28 mouse cellular contexts compared by ENCODE assay signal in the genomic region with DNA sequence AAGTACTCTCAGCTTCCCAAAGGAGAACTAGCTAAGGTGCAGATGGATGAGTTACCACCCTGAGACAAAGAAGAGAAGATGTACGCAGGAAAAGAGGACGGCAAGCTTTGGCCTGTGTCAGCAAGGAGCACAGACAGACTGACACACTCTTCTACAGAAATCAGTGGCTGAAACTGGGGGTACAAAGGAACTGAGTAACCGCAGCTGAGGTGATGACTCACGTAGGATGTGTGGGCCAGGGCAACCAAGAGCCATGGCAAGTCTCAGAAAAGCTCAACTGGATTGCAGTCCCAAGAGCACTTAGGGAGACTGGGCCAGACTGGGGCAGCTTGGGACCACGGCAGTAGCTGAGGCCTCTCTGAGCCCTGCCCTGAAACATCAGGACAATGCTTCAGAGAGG. TPM values are rescaled to one million over a fixed set of nuclear protein-coding genes. Genes with fewer than 3 reads are reported as not detected.
"Had no signal": no experiment of that assay in that cellular context is flagged by ENCODE, and none has a peak within 500 bp of the region (broad histone marks: within the 10 kb centered on the region; RNA-seq: fewer than 3 reads in every experiment).

No protein-coding gene starts in this region.

- H3K27ac ChIP-seq: heart, adult 2 months; heart, embryonic 13.5 days; heart, embryonic 15.5 days; hindbrain, embryonic 13.5 days; hindbrain, embryonic 15.5 days; hindbrain, postnatal 0 days; kidney, embryonic 15.5 days; kidney, postnatal 0 days; limb, embryonic 13.5 days; limb, embryonic 15.5 days; liver, embryonic 13.5 days; liver, embryonic 15.5 days had no signal

- DNase-seq: gastrocnemius, postnatal 14 days; gastrocnemius, postnatal 36 days; heart, adult 11 months; heart, adult 2 months; heart, postnatal 14 days; heart, postnatal 36 days; kidney, adult 11 months; kidney, adult 2 months; kidney, adult 9 months; kidney, postnatal 14 days; kidney, postnatal 36 days; layer of hippocampus, adult 9-11 months; left cerebral cortex, postnatal 4 days; liver, embryonic 13.5 days had no signal

- ATAC-seq: hindbrain, postnatal 0 days; intestine, embryonic 16.5 days had no signal

- H3K4me2 ChIP-seq: heart, embryonic 11.5 days; heart, embryonic 13.5 days; heart, embryonic 15.5 days; hindbrain, embryonic 13.5 days; hindbrain, embryonic 15.5 days; kidney, embryonic 15.5 days; limb, embryonic 13.5 days; limb, embryonic 15.5 days; liver, embryonic 11.5 days; liver, embryonic 13.5 days; liver, embryonic 15.5 days had no signal

- H3K9ac ChIP-seq: heart, embryonic 13.5 days; heart, embryonic 15.5 days; hindbrain, embryonic 13.5 days; hindbrain, embryonic 15.5 days; kidney, embryonic 15.5 days; limb, embryonic 13.5 days; limb, embryonic 15.5 days; liver, embryonic 13.5 days; liver, embryonic 15.5 days had no signal

- H3K4me1 ChIP-seq: kidney, embryonic 15.5 days; liver, embryonic 13.5 days; liver, embryonic 15.5 days had no signal

- H3K36me3 ChIP-seq: heart, embryonic 13.5 days; heart, embryonic 15.5 days; hindbrain, embryonic 13.5 days; hindbrain, embryonic 15.5 days; kidney, embryonic 15.5 days; limb, embryonic 13.5 days; limb, embryonic 15.5 days; liver, embryonic 13.5 days; liver, embryonic 15.5 days had no signal

- H3K4me3 ChIP-seq: heart, adult 2 months; heart, embryonic 13.5 days; heart, embryonic 15.5 days; hindbrain, embryonic 13.5 days; hindbrain, embryonic 15.5 days; kidney, embryonic 15.5 days; limb, embryonic 13.5 days; limb, embryonic 15.5 days; liver, embryonic 13.5 days; liver, embryonic 15.5 days had no signal

- H3K9me3 ChIP-seq: heart, embryonic 13.5 days; heart, embryonic 15.5 days; hindbrain, embryonic 13.5 days; hindbrain, embryonic 15.5 days; kidney, embryonic 15.5 days; limb, embryonic 13.5 days; limb, embryonic 15.5 days; liver, embryonic 13.5 days; liver, embryonic 15.5 days had no signal

- H3K27me3 ChIP-seq: heart, embryonic 13.5 days; heart, embryonic 15.5 days; hindbrain, embryonic 13.5 days; hindbrain, embryonic 15.5 days; kidney, embryonic 15.5 days; limb, embryonic 13.5 days; limb, embryonic 15.5 days; liver, embryonic 13.5 days; liver, embryonic 15.5 days had no signal

RNA-seq across cellular contexts. Expression of a gene that starts 53.6 kb away (rescaled TPM):
- total RNA-seq: hematopoietic stem cell, adult 5-6 weeks had no signal
